Mouse (Mus musculus) liver, embryonic 16.5 days (tissue): ENCODE data around the gene Hmgb1. TPM values are rescaled to one million over a fixed set of nuclear protein-coding genes. Genes with fewer than 3 reads are reported as not detected.

ENCODE experiments used
- ATAC-seq: fragments of 200-750 bp; cut with Nextera tagmentation; 2 replicates; pipeline ENCODE4 v1.8.0; 2017; ENCODE audit warnings: low read depth, mild to moderate bottlenecking, moderate number of reproducible peaks, moderate library complexity
- H3K27ac ChIP-seq: fragments of 300-500 bp; sonication (generic); 2 replicates; pipeline ENCODE4 v1.5.1; 2014; ENCODE audit warnings: mild to moderate bottlenecking, low read length
- H3K27me3 ChIP-seq: fragments of 300-500 bp; sonication (generic); 2 replicates; pipeline ENCODE4 v1.6.1; 2014; ENCODE audit warnings: low read depth, low read length, mixed read lengths; ENCODE audit not compliant: control insufficient read depth, insufficient read depth
- H3K36me3 ChIP-seq: fragments of 300-500 bp; sonication (generic); 2 replicates; pipeline ENCODE4 v1.6.1; 2014; ENCODE audit warnings: mild to moderate bottlenecking; ENCODE audit not compliant: control insufficient read depth, insufficient read depth
- H3K4me1 ChIP-seq: fragments of 300-500 bp; sonication (generic); 2 replicates; pipeline ENCODE4 v1.6.1; 2014; ENCODE audit warnings: low read depth, low read length, mixed read lengths; ENCODE audit not compliant: control insufficient read depth
- H3K4me2 ChIP-seq: fragments of 300-500 bp; sonication (generic); 2 replicates; pipeline ENCODE4 v1.6.1; 2014; ENCODE audit warnings: low read depth, low read length, mixed read lengths
- H3K4me3 ChIP-seq: fragments of 300-500 bp; sonication (generic); 2 replicates; pipeline ENCODE4 v1.5.1; 2014; ENCODE audit warnings: low read depth, mild to moderate bottlenecking, low read length
- H3K9ac ChIP-seq: fragments of 300-500 bp; sonication (generic); 2 replicates; pipeline ENCODE4 v1.6.1; 2014; ENCODE audit warnings: low read depth, low read length
- H3K9me3 ChIP-seq: fragments of 300-500 bp; sonication (generic); replicated peaks from 2 replicates; pipeline ENCODE4 v1.6.1; 2016; ENCODE audit warnings: low read length; ENCODE audit not compliant: control insufficient read depth
- WGBS: fragments of 180-500 bp; shearing (Covaris S2); extraction: QIAGEN DNeasy Blood & Tissue Kit; methylation state at CpG from one replicate; pipeline ENCODE4 v1.1.7; 2014; ENCODE audit not compliant: insufficient replicate concordance; 5-methylcytosine and 5-hydroxymethylcytosine counted together
- polyA plus RNA-seq: library from polyadenylated mRNA; unstranded; fragments of >200 nt; fragmentation: Nextera tagmentation; extraction: Ambion mirVana; gene quantifications from 2 replicates; pipeline ENCODE4 v1.2.1, GENCODE M21; 2015

The Hmgb1 gene
- polyA plus RNA-seq, 1 experiment from 2014 or later, result 379 TPM

- Histone ChIP-seq H3K4me3 (no peak overlapping the region), H3K27me3 (no peaks in the 10 kb centered on the region), H3K9me3 (no peaks in the 10 kb centered on the region), H3K27ac (no peak overlapping the region), H3K4me1 (no peaks in the 10 kb centered on the region; the same call in 1 of the 2 replicates), H3K9ac (no peak overlapping the region), H3K36me3 (no peaks in the 10 kb centered on the region), H3K4me2 (no peak overlapping the region)
- ATAC-seq, result no peak
- 79% methylated on average over 5 of the region's 5 CpGs for WGBS
These were observed 91.4 kb downstream of the Hmgb1 start for GRCm38 (mm10) chr5:149092926-149093325.

- Histone ChIP-seq H3K9me3 (no peaks in the 10 kb centered on the region), H3K4me3 (no peak overlapping the region), H3K4me2 (no peak overlapping the region), H3K9ac (no peak overlapping the region), H3K4me1 (no peaks in the 10 kb centered on the region; the same call in 1 of the 2 replicates), H3K27ac (no peak overlapping the region), H3K36me3 (no peaks in the 10 kb centered on the region), H3K27me3 (no peaks in the 10 kb centered on the region)
- no peak for ATAC-seq
- 61% methylated on average over 4 of the region's 4 CpGs for WGBS
These were observed 91.8 kb downstream of the Hmgb1 start for GRCm38 (mm10) chr5:149092526-149092925.

- Histone ChIP-seq H3K27me3 (no peaks in the 10 kb centered on the region), H3K36me3 (no peaks in the 10 kb centered on the region), H3K9me3 (no peaks in the 10 kb centered on the region), H3K4me1 (peaks cover 10% of the 10 kb centered on the region), H3K9ac (no peak overlapping the region), H3K27ac (no peak overlapping the region), H3K4me2 (no peak overlapping the region), H3K4me3 (no peak overlapping the region)
- no peak for ATAC-seq
- WGBS, result 75% methylated on average over 14 of the region's 14 CpGs
These were observed 93.0 kb downstream of the Hmgb1 start for GRCm38 (mm10) chr5:149091256-149091655.

GRCm38 (mm10) chr5:149089860-149090259 is 94.4 kb downstream of the Hmgb1 start:
- H3K4me1 ChIP-seq, result peaks cover 17% of the 10 kb centered on the region
- 64% methylated on average over 2 of the region's 2 CpGs for WGBS
- no peak for ATAC-seq
- no peaks in the 10 kb centered on the region for H3K9me3 ChIP-seq
- no peak overlapping the region for H3K4me2 ChIP-seq
- H3K36me3 ChIP-seq, result no peaks in the 10 kb centered on the region
- no peak overlapping the region for H3K4me3 ChIP-seq
- H3K27ac ChIP-seq, result no peak overlapping the region
- no peaks in the 10 kb centered on the region for H3K27me3 ChIP-seq
- H3K9ac ChIP-seq, result no peak overlapping the region

GRCm38 (mm10) chr5:149089456-149089855 is 94.8 kb downstream of the Hmgb1 start:
- no peak for ATAC-seq

GRCm38 (mm10) chr5:149088891-149089290 is 95.4 kb downstream of the Hmgb1 start:
- Histone ChIP-seq H3K9me3 (no peaks in the 10 kb centered on the region), H3K4me1 (peaks cover 17% of the 10 kb centered on the region), H3K9ac (no peak overlapping the region), H3K27me3 (no peaks in the 10 kb centered on the region), H3K36me3 (no peaks in the 10 kb centered on the region), H3K27ac (no peak overlapping the region), H3K4me2 (no peak overlapping the region), H3K4me3 (no peak overlapping the region)
- 48% methylated on average over 6 of the region's 6 CpGs for WGBS
- no peak for ATAC-seq

More at GRCm38 (mm10) chr5:149089456-149089855, 94.8 kb downstream of the Hmgb1 start:
- no peaks in the 10 kb centered on the region for H3K9me3 ChIP-seq
- 66% methylated on average over 5 of the region's 5 CpGs for WGBS
- H3K27me3 ChIP-seq, result no peaks in the 10 kb centered on the region
- H3K4me3 ChIP-seq, result no peak overlapping the region
- H3K9ac ChIP-seq, result no peak overlapping the region
- H3K4me2 ChIP-seq, result no peak overlapping the region
- H3K4me1 ChIP-seq, result peaks cover 17% of the 10 kb centered on the region
- H3K36me3 ChIP-seq, result no peaks in the 10 kb centered on the region
- no peak overlapping the region for H3K27ac ChIP-seq

GRCm38 (mm10) chr5:149088149-149088548 is 96.1 kb downstream of the Hmgb1 start:
- H3K4me2 ChIP-seq, result no peak overlapping the region
- H3K9me3 ChIP-seq, result no peaks in the 10 kb centered on the region
- 72% methylated on average over 3 of the region's 3 CpGs for WGBS
- H3K36me3 ChIP-seq, result no peaks in the 10 kb centered on the region
- ATAC-seq, result no peak
- no peak overlapping the region for H3K9ac ChIP-seq
- H3K27ac ChIP-seq, result no peak overlapping the region
- peaks cover 17% of the 10 kb centered on the region for H3K4me1 ChIP-seq
- H3K4me3 ChIP-seq, result no peak overlapping the region
- H3K27me3 ChIP-seq, result no peaks in the 10 kb centered on the region

- no peak overlapping the region for H3K27ac ChIP-seq
- peaks cover 17% of the 10 kb centered on the region for H3K4me1 ChIP-seq
- ATAC-seq, result peak; percentile 92
- H3K4me2 ChIP-seq, result peak overlapping the region; percentile 7; the same call in 1 of the 2 replicates
- no peak overlapping the region for H3K4me3 ChIP-seq
- no peaks in the 10 kb centered on the region for H3K27me3 ChIP-seq
- 38% methylated on average over 10 of the region's 10 CpGs for WGBS
- H3K36me3 ChIP-seq, result no peaks in the 10 kb centered on the region
- no peak overlapping the region for H3K9ac ChIP-seq
- no peaks in the 10 kb centered on the region for H3K9me3 ChIP-seq
These were observed 97.7 kb downstream of the Hmgb1 start for GRCm38 (mm10) chr5:149086382-149087244.

- Histone ChIP-seq H3K27ac (no peak overlapping the region), H3K4me3 (no peak overlapping the region), H3K4me2 (no peak overlapping the region), H3K27me3 (no peaks in the 10 kb centered on the region), H3K4me1 (no peaks in the 10 kb centered on the region; the same call in 1 of the 2 replicates), H3K9me3 (no peaks in the 10 kb centered on the region), H3K36me3 (no peaks in the 10 kb centered on the region), H3K9ac (no peak overlapping the region)
- ATAC-seq, result no peak
- 67% methylated on average over 8 of the region's 8 CpGs for WGBS
These were observed 103.8 kb downstream of the Hmgb1 start for GRCm38 (mm10) chr5:149080466-149080865.
